ENCODE assay signal across 10 mouse cellular contexts in genomic region chr7:46201649-46202048, GRCm38 (mm10). TPM values are rescaled to one million over a fixed set of nuclear protein-coding genes. Genes with fewer than 3 reads are reported as not detected.
DNase-seq lines count a peak whose midpoint lies in the region; ATAC-seq and TF ChIP-seq lines count a peak whose summit lies in the region.
"Had no signal": no experiment of that assay in that cellular context is flagged by ENCODE, and none has a peak within 500 bp of the region (broad histone marks: within the 10 kb centered on the region; RNA-seq: fewer than 3 reads in every experiment).

No protein-coding gene starts in this region.

- DNase-seq in NIH3T3 (ENCODE audit: low read depth) = peak; percentile 8
- peak; percentile 94 for DNase-seq in midbrain, embryonic 11.5 days (ENCODE audit: low spot score, missing footprints)
- no peak for DNase-seq in spleen, postnatal 4 days (ENCODE audit: low spot score in 2 of 2)
- DNase-seq in Muller cell, postnatal 12 days (ENCODE audit: inconsistent ontology term) = no peak
- no peak for DNase-seq in left cerebral cortex, postnatal 14 days (ENCODE audit: low spot score in 2 of 2)
- DNase-seq: thymus, adult 2 months had no signal

- TF ChIP-seq POLR2A in ES-Bruce4 (IDR thresholded peaks at IDR 0.05; ENCODE audit: insufficient read depth, low read length) = no peak

- 11% methylated on average over 14 of the region's 14 CpGs for WGBS in forebrain, embryonic 15.5 days
- whole genome bisulfite sequencing in midbrain, embryonic 11.5 days = 10% methylated on average over 14 of the region's 14 CpGs

- H3K4me3 ChIP-seq in ES-Bruce4 (ENCODE audit: low read depth, low read length) = peak overlapping the region; percentile 16; the same call in 1 of the 2 replicates
- H3K4me3 ChIP-seq in forebrain, embryonic 15.5 days = no peak overlapping the region
- H3K4me3 ChIP-seq in midbrain, embryonic 11.5 days (ENCODE audit: low read depth, low read length) = no peak overlapping the region

- intact Hi-C loops in left cerebral cortex, postnatal 14 days (cut with DNase I) = no loop called here

- no peak overlapping the region for H3K9ac ChIP-seq in ES-Bruce4 (ENCODE audit: low read depth, poor library complexity, severe bottlenecking)
- no peak overlapping the region for H3K9ac ChIP-seq in forebrain, embryonic 15.5 days (replicated peaks)
- H3K9ac ChIP-seq in midbrain, embryonic 11.5 days (ENCODE audit: low read length) = peak overlapping the region; percentile 7
- H3K9ac ChIP-seq: liver, embryonic 14.5 days had no signal

- no peaks in the 10 kb centered on the region for H3K9me3 ChIP-seq in ES-Bruce4 (replicated peaks; ENCODE audit: control insufficient read depth, insufficient read depth, low read length, poor library complexity, severe bottlenecking)
- no peaks in the 10 kb centered on the region for H3K9me3 ChIP-seq in forebrain, embryonic 15.5 days
- H3K9me3 ChIP-seq in midbrain, embryonic 11.5 days (ENCODE audit: control insufficient read depth, low read length) = no peaks in the 10 kb centered on the region

- TF ChIP-seq CTCF in ES-Bruce4 (IDR thresholded peaks at IDR 0.05; ENCODE audit: low read depth, low read length) = no peak

- H3K4me2 ChIP-seq in forebrain, embryonic 15.5 days (replicated peaks) = peak overlapping the region; percentile 24
- H3K4me2 ChIP-seq in midbrain, embryonic 11.5 days = 0 out of 2 replicates have a peak overlapping the region, but pooled peaks have one; percentile 16

- no peaks in the 10 kb centered on the region for H3K36me3 ChIP-seq in ES-Bruce4 (ENCODE audit: control insufficient read depth, insufficient read depth, low read length, poor library complexity, severe bottlenecking)
- no peaks in the 10 kb centered on the region for H3K36me3 ChIP-seq in forebrain, embryonic 15.5 days
- no peaks in the 10 kb centered on the region for H3K36me3 ChIP-seq in midbrain, embryonic 11.5 days (ENCODE audit: control insufficient read depth, insufficient read depth, low read length)

- H3K4me1 ChIP-seq in ES-Bruce4 (ENCODE audit: control insufficient read depth, insufficient read depth, low read length) = peaks cover 3% of the 10 kb centered on the region
- peaks cover 11% of the 10 kb centered on the region for H3K4me1 ChIP-seq in forebrain, embryonic 15.5 days
- 0 out of 2 replicates have a peak, but pooled peaks cover 3% of the 10 kb centered on the region for H3K4me1 ChIP-seq in midbrain, embryonic 11.5 days (ENCODE audit: control insufficient read depth, insufficient read depth, low read length)

- H3K27me3 ChIP-seq in ES-Bruce4 (ENCODE audit: control insufficient read depth, insufficient read depth, low read length, poor library complexity, severe bottlenecking) = no peaks in the 10 kb centered on the region
- no peaks in the 10 kb centered on the region for H3K27me3 ChIP-seq in forebrain, embryonic 15.5 days
- no peaks in the 10 kb centered on the region for H3K27me3 ChIP-seq in midbrain, embryonic 11.5 days (ENCODE audit: control insufficient read depth, insufficient read depth, low read length)

- peak; percentile 14; the same call in 1 of the 2 replicates for ATAC-seq in forebrain, embryonic 15.5 days (replicated peaks)
- ATAC-seq in midbrain, embryonic 11.5 days (ENCODE audit: low FRiP score) = peak; percentile 84
- ATAC-seq: Patski had no signal

- no peak overlapping the region for H3K27ac ChIP-seq in ES-Bruce4 (ENCODE audit: insufficient read depth, low read length)
- H3K27ac ChIP-seq in forebrain, embryonic 15.5 days (replicated peaks) = no peak overlapping the region
- H3K27ac ChIP-seq in midbrain, embryonic 11.5 days (ENCODE audit: low read depth, low read length) = no peak overlapping the region
- H3K27ac ChIP-seq: liver, embryonic 14.5 days had no signal

- no peak for TF ChIP-seq EP300 in ES-Bruce4 (IDR thresholded peaks at IDR 0.05; ENCODE audit: insufficient read depth, low read depth, low read length)

RNA-seq across cellular contexts. Expression of gene Abcc8, which starts 21.8 kb away (rescaled TPM):
- polyA plus RNA-seq in ES-Bruce4 (2011; ENCODE audit: insufficient read depth, insufficient read length, low read depth, missing spikeins) = 1.6 and 4.2 TPM in 2 replicates
- 30.1 and 31.8 TPM in 2 replicates for polyA plus RNA-seq in forebrain, embryonic 15.5 days (2015; fragmentation: Nextera tagmentation; extraction: Ambion mirVana)
- polyA plus RNA-seq in midbrain, embryonic 11.5 days (2014; fragmentation: Nextera tagmentation; extraction: Ambion mirVana) = 0.46 and 0.49 TPM in 2 replicates
- total RNA-seq in left cerebral cortex, postnatal 14 days (2021) = 10 to 100 TPM; 37.1 to 37.4 TPM
- polyA plus RNA-seq: Patski had no signal

RNA-seq across cellular contexts. Expression of gene Ush1c, which starts 36.7 kb away (rescaled TPM):
- 3.1 and 6.3 TPM in 2 replicates for polyA plus RNA-seq in ES-Bruce4 (2011; ENCODE audit: insufficient read depth, insufficient read length, low read depth, missing spikeins)
- 2.2 TPM in 2 replicates for polyA plus RNA-seq in forebrain, embryonic 15.5 days (2015; fragmentation: Nextera tagmentation; extraction: Ambion mirVana)
- 2.6 and 2.8 TPM in 2 replicates for polyA plus RNA-seq in midbrain, embryonic 11.5 days (2014; fragmentation: Nextera tagmentation; extraction: Ambion mirVana)
- total RNA-seq in left cerebral cortex, postnatal 14 days (2021) = under 1 TPM in 1 of 2 experiments, not detected in 1; 0.74 TPM
- polyA plus RNA-seq: Patski had no signal

RNA-seq across cellular contexts. Expression of gene Otog, which starts 39.1 kb away (rescaled TPM):
- polyA plus RNA-seq in ES-Bruce4 (2011; ENCODE audit: insufficient read depth, insufficient read length, low read depth, missing spikeins) = 0.30 and 0.38 TPM in 2 replicates
- polyA plus RNA-seq in forebrain, embryonic 15.5 days (2015; fragmentation: Nextera tagmentation; extraction: Ambion mirVana) = 0.05 TPM in 1 of 2 replicates, not detected in the other
- not detected in 2 replicates for polyA plus RNA-seq in midbrain, embryonic 11.5 days (2014; fragmentation: Nextera tagmentation; extraction: Ambion mirVana)
- total RNA-seq in left cerebral cortex, postnatal 14 days (2021) = under 1 TPM; 0.21 to 0.24 TPM
- polyA plus RNA-seq: liver, embryonic 14.5 days; Patski had no signal

Comparison
In these comparisons a context has a peak if more than half of its experiments do, and no peak if none do; other contexts are left out.
1. DNase-seq: peak in NIH3T3 (single experiment) and midbrain, embryonic 11.5 days (single experiment); none in spleen, postnatal 4 days (0 of 2), Muller cell, postnatal 12 days (single experiment) and left cerebral cortex, postnatal 14 days (0 of 2).